Mouse (Mus musculus) lung, adult 10 weeks (tissue): Measurements from ENCODE around the gene Hspd1. TPM values are rescaled to one million over a fixed set of nuclear protein-coding genes. Genes with fewer than 3 reads are reported as not detected.

ENCODE experiments used
- polyA plus RNA-seq: library from polyadenylated mRNA; stranded (reverse); fragments of 350-450 nt; fragmentation: Illumina TruSeq; extraction: RNeasy Lipid Tissue Mini Kit (QIAGEN cat#74804); gene quantifications from one replicate; pipeline ENCODE4 v1.2.3, GENCODE M21; 2014; ENCODE audit warnings: low read depth, low replicate concordance; ENCODE audit not compliant: insufficient read depth

Gene Hspd1
- 88.3 TPM for polyA plus RNA-seq

GRCm38 (mm10) chr1:55087932-55088610 is at the start of gene Hspd1, which contains the start of gene Hspe1:
Hspd1 (minus strand) TSS chr1:55088243.
Hspe1 (plus strand) TSS chr1:55088132.

GRCm38 (mm10) chr1:55130943-55131401 is 42.9 kb upstream of the Hspd1 start, which contains the start of gene Mob4:
Mob4 (plus strand) TSS chr1:55131231.

GRCm38 (mm10) chr1:55052355-55052953 is 35.6 kb downstream of the Hspd1 start, which contains the start of gene Coq10b:
Coq10b (plus strand) TSS chr1:55052770.

Other genes with a start within 250 kb of the Hspd1 start
- 31.1 TPM for gene Ankrd44, start 161.9 kb downstream of the Hspd1 start, polyA plus RNA-seq
- gene Sf3b1, start 60.8 kb downstream of the Hspd1 start, polyA plus RNA-seq, result 55.3 TPM
- 37.8 TPM for gene Coq10b, start 35.5 kb downstream of the Hspd1 start, polyA plus RNA-seq
- gene Hspe1, start 111 bp downstream of the Hspd1 start, polyA plus RNA-seq, result 181 TPM
- 40.1 TPM for gene Mob4, start 43.0 kb upstream of the Hspd1 start, polyA plus RNA-seq
- 13.3 TPM for gene Rftn2, start 138.5 kb upstream of the Hspd1 start, polyA plus RNA-seq
- 0.95 TPM for gene Mars2, start 148.9 kb upstream of the Hspd1 start, polyA plus RNA-seq